Mouse (Mus musculus) heart, postnatal 0 days (tissue): ENCODE results near the gene BC035044. TPM values are rescaled to one million over a fixed set of nuclear protein-coding genes. Genes with fewer than 3 reads are reported as not detected.
"Not testable (repeated sequence)": the region's sequence is repeated elsewhere in the genome, so short reads cannot be mapped to it uniquely, and the experiment has no call there.

ENCODE experiments used
- ATAC-seq: fragments of 200-750 bp; cut with Nextera tagmentation; 2 replicates; pipeline ENCODE4 v1.8.0; 2017; ENCODE audit warnings: low read depth, moderate number of reproducible peaks, moderate library complexity; ENCODE audit not compliant: insufficient read depth
- DNase-seq: peaks from one replicate; pipeline ENCODE4 v3.0.0-alpha.2; 2016; ENCODE audit warnings: low spot score
- H3K27ac ChIP-seq: fragments of 300-500 bp; sonication (generic); 2 replicates; pipeline ENCODE4 v1.5.1; 2014; ENCODE audit warnings: low read depth, mild to moderate bottlenecking
- H3K27me3 ChIP-seq: fragments of 300-500 bp; sonication (generic); 2 replicates; pipeline ENCODE4 v1.6.1; 2014; ENCODE audit warnings: low read length, mixed read lengths; ENCODE audit not compliant: control insufficient read depth, insufficient read depth
- H3K36me3 ChIP-seq: fragments of 300-500 bp; sonication (generic); replicated peaks from 2 replicates; pipeline ENCODE4 v1.6.1; 2014; ENCODE audit warnings: low read length, mixed read lengths; ENCODE audit not compliant: control insufficient read depth, insufficient read depth
- H3K4me1 ChIP-seq: fragments of 300-500 bp; sonication (generic); 2 replicates; pipeline ENCODE4 v1.6.1; 2014; ENCODE audit warnings: antibody characterized with exemption; ENCODE audit not compliant: control insufficient read depth, insufficient read depth
- H3K4me2 ChIP-seq: fragments of 300-500 bp; sonication (generic); 2 replicates; pipeline ENCODE4 v1.6.1; 2014; ENCODE audit warnings: low read depth, mild to moderate bottlenecking, low read length, moderate library complexity
- H3K4me3 ChIP-seq: fragments of 300-500 bp; sonication (generic); 2 replicates; pipeline ENCODE4 v1.5.1; 2014; ENCODE audit warnings: low read depth, low read length
- H3K9ac ChIP-seq: fragments of 300-500 bp; sonication (generic); replicated peaks from 2 replicates; pipeline ENCODE4 v1.6.1; 2014; ENCODE audit warnings: low read depth, low read length, mixed read lengths
- H3K9me3 ChIP-seq: fragments of 300-500 bp; sonication (generic); replicated peaks from 2 replicates; pipeline ENCODE4 v1.6.1; 2016; ENCODE audit warnings: low read length; ENCODE audit not compliant: control insufficient read depth
- CTCF ChIP-seq: IDR thresholded peaks from 2 replicates; pipeline ENCODE4 v1.5.1; 2016; ENCODE audit warnings: antibody characterized with exemption, control low read depth, low read depth
- EP300 ChIP-seq: IDR thresholded peaks from 2 replicates; pipeline ENCODE4 v1.6.1; 2016; ENCODE audit warnings: antibody characterized with exemption, low read depth
- WGBS: fragments of 180-500 bp; shearing (Covaris S2); extraction: QIAGEN DNeasy Blood & Tissue Kit; methylation state at CpG from one replicate; pipeline ENCODE4 v1.1.7; 2014; 5-methylcytosine and 5-hydroxymethylcytosine counted together
- polyA plus RNA-seq: library from polyadenylated mRNA; unstranded; fragments of >200 nt; fragmentation: Nextera tagmentation; extraction: Ambion mirVana; gene quantifications from 2 replicates; pipeline ENCODE4 v1.2.1, GENCODE M21; 2015
- total RNA-seq: library from RNA; depleted of rRNA; stranded (reverse); fragments of >200 nt; gene quantifications from 2 replicates; pipeline ENCODE4 v1.2.3, GENCODE M21; 2014; ENCODE audit warnings: low replicate concordance

The BC035044 gene
- total and polyA plus RNA-seq, 2 experiments from 2014 or later = not detected

GRCm38 (mm10) chr6:128842945-128843478, 47.9 kb downstream of the BC035044 start:
- Histone ChIP-seq H3K4me2 (peak overlapping the region; percentile 89), H3K9ac (peak overlapping the region; percentile 92), H3K4me3 (peak overlapping the region; percentile 86), H3K9me3 (no peaks in the 10 kb centered on the region), H3K27me3 (no peaks in the 10 kb centered on the region), H3K4me1 (peaks cover 12% of the 10 kb centered on the region), H3K27ac (peak overlapping the region; percentile 91), H3K36me3 (no peaks in the 10 kb centered on the region)
- ATAC-seq = peak; percentile 69
- TF ChIP-seq EP300 = no peak
- TF ChIP-seq CTCF = no peak
- WGBS = under 1% methylated on average over 44 of the region's 44 CpGs
- DNase-seq = peak; percentile 90

GRCm38 (mm10) chr6:128842356-128842944, 48.5 kb downstream of the BC035044 start:
- Histone ChIP-seq H3K27ac (peak overlapping the region; percentile 91), H3K4me3 (peak overlapping the region; percentile 86), H3K4me1 (peaks cover 12% of the 10 kb centered on the region), H3K27me3 (no peaks in the 10 kb centered on the region), H3K9ac (peak overlapping the region; percentile 92), H3K4me2 (peak overlapping the region; percentile 89), H3K9me3 (no peaks in the 10 kb centered on the region), H3K36me3 (no peaks in the 10 kb centered on the region)
- no peak for TF ChIP-seq EP300
- TF ChIP-seq CTCF = no peak
- WGBS = 1% methylated on average over 20 of the region's 20 CpGs
- ATAC-seq (no peak), DNase-seq (peak; percentile 15)

DNA sequence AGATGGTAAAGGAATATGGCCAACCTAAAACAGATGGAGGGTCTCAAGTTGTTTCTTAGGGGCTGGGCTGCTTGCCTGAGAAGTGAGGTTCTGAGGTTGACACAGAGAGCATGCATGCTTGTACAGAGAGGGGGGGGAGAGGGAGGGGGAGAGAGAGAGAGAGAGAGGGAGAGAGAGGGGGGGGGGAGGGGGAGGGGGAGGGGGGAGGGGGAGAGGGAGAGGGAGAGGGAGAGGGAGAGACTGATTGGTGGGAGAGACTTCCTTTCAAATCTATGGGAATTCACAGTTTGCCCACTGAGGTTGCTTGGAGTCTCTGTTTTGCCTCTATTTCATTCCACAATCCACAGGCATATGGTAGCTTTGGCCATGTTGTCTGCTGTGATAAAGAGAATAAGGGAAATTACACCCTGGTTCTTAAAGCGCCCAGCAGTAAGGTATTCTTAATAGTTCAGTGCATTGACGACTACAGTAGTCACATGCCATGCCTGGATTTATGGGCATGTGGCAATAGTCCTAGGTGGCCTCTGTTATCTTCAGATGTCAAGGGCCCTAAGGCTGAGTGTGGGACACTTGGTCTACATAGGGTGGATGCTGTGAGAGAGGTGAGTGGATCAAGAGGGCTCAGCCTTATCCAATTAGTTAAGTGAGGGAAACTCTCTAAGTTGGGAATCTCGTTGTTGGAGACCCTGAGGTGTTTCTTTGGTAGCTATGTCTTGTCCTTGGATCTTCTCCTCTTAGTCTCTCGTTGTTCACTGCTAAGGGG, 49.4 kb downstream of the BC035044 start:
- no peak overlapping the region for H3K9ac ChIP-seq
- no peak for ATAC-seq
- no peak overlapping the region for H3K27ac ChIP-seq

GRCm38 (mm10) chr6:128840669-128841068, 50.3 kb downstream of the BC035044 start:
- WGBS = 72% methylated on average over 3 of the region's 3 CpGs

More for the DNA sequence above, 49.4 kb downstream of the BC035044 start:
- Histone ChIP-seq H3K4me1 (peaks cover 12% of the 10 kb centered on the region), H3K36me3 (no peaks in the 10 kb centered on the region), H3K4me3 (peak overlapping the region; percentile 86; the same call in 1 of the 2 replicates), H3K4me2 (peak overlapping the region; percentile 89), H3K27me3 (no peaks in the 10 kb centered on the region), H3K9me3 (no peaks in the 10 kb centered on the region)
- TF ChIP-seq CTCF = no peak
- TF ChIP-seq EP300 = no peak
- DNase-seq = no peak
- WGBS = 45% methylated on average over 4 of the region's 4 CpGs

GRCm38 (mm10) chr6:128839921-128840320, 51.0 kb downstream of the BC035044 start:
- 59% methylated on average over 7 of the region's 7 CpGs for WGBS
- no peak overlapping the region for H3K9ac ChIP-seq
- no peaks in the 10 kb centered on the region for H3K36me3 ChIP-seq
- H3K4me2 ChIP-seq = 0 out of 2 replicates have a peak overlapping the region, but pooled peaks have one; percentile 61
- ATAC-seq (no peak), DNase-seq (no peak)
- no peak overlapping the region for H3K27ac ChIP-seq
- no peak overlapping the region for H3K4me3 ChIP-seq
- no peaks in the 10 kb centered on the region for H3K9me3 ChIP-seq
- H3K4me1 ChIP-seq = peaks cover 12% of the 10 kb centered on the region
- H3K27me3 ChIP-seq = no peaks in the 10 kb centered on the region
- no peak for TF ChIP-seq EP300
- TF ChIP-seq CTCF = no peak

More at GRCm38 (mm10) chr6:128840669-128841068, 50.3 kb downstream of the BC035044 start:
- peaks cover 12% of the 10 kb centered on the region for H3K4me1 ChIP-seq
- not testable (repeated sequence) for H3K27ac ChIP-seq, H3K4me2 ChIP-seq, ATAC-seq, H3K4me3 ChIP-seq, H3K36me3 ChIP-seq, H3K27me3 ChIP-seq, DNase-seq, H3K9me3 ChIP-seq, H3K9ac ChIP-seq
